Mouse (Mus musculus): ENCODE measurements around the gene Bicra.

GRCm38 (mm10) chr7:16052684-16053083, 5.0 kb upstream of the Bicra start:
- TF ChIP-seq CTCF (IDR thresholded peaks at IDR 0.05; ENCODE audit: low read depth), result no peak
- peak; percentile 39; the same call in 1 of the 2 replicates for TF ChIP-seq EP300 (IDR thresholded peaks at IDR 0.05; ENCODE audit: low read depth)

Measured in heart, postnatal 0 days (tissue).